Mouse (Mus musculus) myocyte (in vitro differentiated cells): ENCODE data around the gene Plekhf1.

Experiments
- POLR2A ChIP-seq: IDR thresholded peaks from one replicate; pipeline ENCODE4 v1.6.1; 2011; ENCODE audit warnings: low read depth, mild to moderate bottlenecking, control low read depth, moderate library complexity; ENCODE audit not compliant: insufficient read length
- POLR2AphosphoS2 ChIP-seq: IDR thresholded peaks from one replicate; pipeline ENCODE4 v1.6.1; 2011; ENCODE audit warnings: low read depth, control low read depth; ENCODE audit not compliant: insufficient read length

DNA sequence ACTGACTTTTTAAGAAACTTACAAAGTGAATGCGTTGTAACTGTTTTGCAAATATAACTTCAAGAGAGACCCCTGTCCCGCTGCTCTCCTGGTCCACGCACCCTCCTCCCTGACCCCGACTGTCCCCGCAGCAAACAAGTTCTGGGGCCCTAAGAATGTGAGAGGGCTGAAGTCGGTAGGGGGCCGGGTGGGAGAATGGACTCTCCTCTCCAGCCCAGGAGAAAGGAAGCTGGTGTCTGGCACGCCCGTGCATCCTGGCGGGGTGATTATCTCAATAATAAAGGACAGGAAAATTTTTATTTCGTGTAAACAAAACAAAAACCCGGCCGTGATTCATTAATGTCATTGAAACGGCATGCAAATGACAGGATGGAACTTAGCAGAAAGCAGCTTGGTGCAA is 53.9 kb downstream of the Plekhf1 start:
- TF ChIP-seq POLR2A (no peak), POLR2AphosphoS2 (no peak)
